Mouse (Mus musculus) forebrain, embryonic 16.5 days (tissue): ENCODE data around the gene Ndufb4. TPM values are rescaled to one million over a fixed set of nuclear protein-coding genes. Genes with fewer than 3 reads are reported as not detected.
A peak's percentile ranks its signal among the peaks of the same experiment; 100 is the strongest.
"Not testable (repeated sequence)": the region's sequence is repeated elsewhere in the genome, so short reads cannot be mapped to it uniquely, and the experiment has no call there.

Source experiments
- ATAC-seq: fragments of 200-750 bp; cut with Nextera tagmentation; 2 replicates; pipeline ENCODE4 v1.8.0; 2017; ENCODE audit warnings: mild to moderate bottlenecking, moderate library complexity
- H3K27ac ChIP-seq: fragments of 300-500 bp; sonication (generic); 2 replicates; pipeline ENCODE4 v1.5.1; 2014; ENCODE audit warnings: low read length, control low read depth
- H3K27me3 ChIP-seq: fragments of 300-500 bp; sonication (generic); replicated peaks from 2 replicates; pipeline ENCODE4 v1.6.1; 2014; ENCODE audit warnings: low read length; ENCODE audit not compliant: control insufficient read depth, insufficient read depth
- H3K36me3 ChIP-seq: fragments of 300-500 bp; sonication (generic); 2 replicates; pipeline ENCODE4 v1.6.1; 2014; ENCODE audit not compliant: control insufficient read depth, insufficient read depth
- H3K4me1 ChIP-seq: fragments of 300-500 bp; sonication (generic); replicated peaks from 2 replicates; pipeline ENCODE4 v1.6.1; 2014; ENCODE audit warnings: low read length; ENCODE audit not compliant: control insufficient read depth, insufficient read depth
- H3K4me2 ChIP-seq: fragments of 300-500 bp; sonication (generic); 2 replicates; pipeline ENCODE4 v1.6.1; 2014; ENCODE audit warnings: mild to moderate bottlenecking, low read length, control low read depth
- H3K4me3 ChIP-seq: fragments of 300-500 bp; sonication (generic); replicated peaks from 2 replicates; pipeline ENCODE4 v1.5.1; 2014; ENCODE audit warnings: mild to moderate bottlenecking, low read length, control low read depth
- H3K9ac ChIP-seq: fragments of 300-500 bp; sonication (generic); replicated peaks from 2 replicates; pipeline ENCODE4 v1.6.1; 2014; ENCODE audit warnings: low read depth, low read length, control low read depth
- H3K9me3 ChIP-seq: fragments of 300-500 bp; sonication (generic); 2 replicates; pipeline ENCODE4 v1.6.1; 2016; ENCODE audit warnings: low read length; ENCODE audit not compliant: control insufficient read depth
- WGBS: fragments of 180-500 bp; shearing (Covaris S2); extraction: QIAGEN DNeasy Blood & Tissue Kit; methylation state at CpG from one replicate; pipeline ENCODE4 v1.1.7; 2014; 5-methylcytosine and 5-hydroxymethylcytosine counted together
- polyA plus RNA-seq: library from polyadenylated mRNA; unstranded; fragments of >200 nt; fragmentation: Nextera tagmentation; extraction: Ambion mirVana; gene quantifications from 2 replicates; pipeline ENCODE4 v1.2.1, GENCODE M21; 2015

The Ndufb4 gene
- polyA plus RNA-seq: 49.6 and 68.2 TPM in 2 replicates

GRCm38 (mm10) chr16:37653731-37654657, at the start of gene Ndufb4:
Gene Ndufb4 (minus strand): TSS chr16:37654453.
- under 1% methylated on average over 50 of the region's 58 CpGs for WGBS
- Histone ChIP-seq H3K27ac (peak within 1 kb of the TSS; percentile 52), H3K4me2 (peak within 1 kb of the TSS; percentile 70), H3K4me1 (peaks cover 16% of the 10 kb centered on the region), H3K9ac (peak within 1 kb of the TSS; percentile 79), H3K27me3 (no peaks in the 10 kb centered on the region), H3K4me3 (peak within 1 kb of the TSS; percentile 69), H3K9me3 (no peaks in the 10 kb centered on the region), H3K36me3 (no peaks in the 10 kb centered on the region)
- peak; percentile 94 for ATAC-seq

GRCm38 (mm10) chr16:37703884-37704283, 49.6 kb upstream of the Ndufb4 start:
- WGBS: 80% methylated on average over 5 of the region's 5 CpGs
- Histone ChIP-seq H3K4me2 (no peak overlapping the region), H3K4me3 (no peak overlapping the region), H3K27ac (peak overlapping the region; percentile 28; the same call in 1 of the 2 replicates), H3K4me1 (peaks cover 3% of the 10 kb centered on the region; the same call in 1 of the 2 replicates), H3K9ac (no peak overlapping the region), H3K27me3 (no peaks in the 10 kb centered on the region), H3K9me3 (no peaks in the 10 kb centered on the region), H3K36me3 (no peaks in the 10 kb centered on the region)
- no peak for ATAC-seq

- ATAC-seq, H3K4me2 ChIP-seq, H3K9ac ChIP-seq, H3K36me3 ChIP-seq, H3K4me3 ChIP-seq, H3K27me3 ChIP-seq, H3K9me3 ChIP-seq, H3K27ac ChIP-seq, H3K4me1 ChIP-seq: not testable (repeated sequence)
These were observed 45.8 kb upstream of the Ndufb4 start for GRCm38 (mm10) chr16:37700071-37700470.

GRCm38 (mm10) chr16:37698767-37699166, 44.5 kb upstream of the Ndufb4 start:
- Histone ChIP-seq H3K9ac (no peak overlapping the region), H3K9me3 (no peaks in the 10 kb centered on the region), H3K27ac (no peak overlapping the region), H3K4me3 (no peak overlapping the region), H3K4me2 (no peak overlapping the region), H3K4me1 (no peaks in the 10 kb centered on the region), H3K36me3 (no peaks in the 10 kb centered on the region), H3K27me3 (no peaks in the 10 kb centered on the region)
- 98% methylated on average over 6 of the region's 6 CpGs for WGBS
- no peak for ATAC-seq

GRCm38 (mm10) chr16:37697271-37697670, 43.0 kb upstream of the Ndufb4 start:
- Histone ChIP-seq H3K9me3 (no peaks in the 10 kb centered on the region), H3K4me1 (no peaks in the 10 kb centered on the region), H3K4me2 (no peak overlapping the region), H3K4me3 (no peak overlapping the region), H3K36me3 (no peaks in the 10 kb centered on the region), H3K27me3 (no peaks in the 10 kb centered on the region), H3K9ac (no peak overlapping the region), H3K27ac (no peak overlapping the region)
- ATAC-seq: no peak
- 91% methylated on average over 5 of the region's 5 CpGs for WGBS

DNA sequence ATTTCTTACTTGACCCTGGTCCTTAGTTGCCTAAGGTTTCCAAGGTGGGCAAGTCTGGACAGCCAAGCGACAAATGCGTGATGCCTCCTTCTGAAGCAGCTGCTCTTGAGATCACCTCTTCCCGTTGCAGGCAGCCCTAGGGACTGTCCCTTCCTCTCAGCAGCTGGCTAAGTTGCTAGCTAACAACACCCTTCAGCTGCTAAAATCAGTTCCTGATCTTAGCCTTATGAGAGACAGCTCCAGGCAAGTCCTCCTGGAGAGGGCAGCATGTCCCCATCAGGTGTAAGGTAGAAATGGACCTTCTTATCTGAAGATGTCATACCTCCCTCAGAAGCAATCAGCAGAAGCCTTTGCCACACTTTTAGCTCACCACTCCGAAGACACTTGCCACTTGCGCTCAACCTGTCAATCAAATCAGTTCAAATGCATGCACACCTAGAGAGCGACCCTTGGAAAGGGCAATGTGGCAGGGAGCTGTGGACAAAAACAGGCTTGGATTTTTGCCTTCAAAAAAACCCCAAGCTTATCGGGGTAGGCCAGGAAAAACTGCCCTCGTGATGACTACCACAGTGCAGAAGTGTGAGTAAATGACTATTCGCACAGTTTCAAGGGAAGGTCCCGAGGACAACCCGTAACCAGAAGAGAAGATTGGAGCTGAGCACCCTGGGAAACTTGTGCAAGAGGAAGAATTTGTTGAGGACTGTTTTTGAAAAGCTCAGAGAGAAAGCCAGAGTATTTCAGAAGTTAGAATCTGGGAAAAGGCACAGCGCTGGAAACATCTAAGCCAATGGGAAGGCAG, 36.9 kb upstream of the Ndufb4 start:
- no peak overlapping the region for H3K27ac ChIP-seq

DNA sequence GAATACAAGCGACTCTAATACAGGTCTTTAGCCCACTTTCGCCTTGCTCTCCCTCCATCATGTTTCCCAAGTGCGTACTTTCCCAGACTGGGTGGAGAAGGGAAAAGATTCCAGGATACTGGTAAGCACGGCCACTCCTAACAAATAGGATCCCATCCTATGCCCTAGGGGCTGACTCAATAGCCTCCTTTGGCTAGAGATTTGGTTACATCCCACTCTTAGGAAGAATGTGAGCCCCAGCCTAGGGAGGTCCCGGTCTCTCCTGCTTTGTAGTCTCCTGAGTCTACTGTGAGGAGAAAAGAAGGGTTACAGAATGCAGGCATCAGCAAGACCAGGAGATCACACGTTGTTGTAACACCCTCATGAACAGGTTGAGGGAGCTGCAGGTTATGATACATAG, 36.2 kb upstream of the Ndufb4 start:
- Histone ChIP-seq H3K9ac (no peak overlapping the region), H3K36me3 (no peaks in the 10 kb centered on the region), H3K4me3 (no peak overlapping the region), H3K27ac (no peak overlapping the region), H3K27me3 (no peaks in the 10 kb centered on the region), H3K9me3 (no peaks in the 10 kb centered on the region), H3K4me1 (peaks cover 6% of the 10 kb centered on the region; the same call in 1 of the 2 replicates), H3K4me2 (no peak overlapping the region)
- 81% methylated on average over 6 of the region's 6 CpGs for WGBS
- ATAC-seq: no peak

More for the DNA sequence above, 36.9 kb upstream of the Ndufb4 start:
- H3K9me3 ChIP-seq: no peaks in the 10 kb centered on the region
- H3K4me2 ChIP-seq: no peak overlapping the region
- H3K27me3 ChIP-seq: no peaks in the 10 kb centered on the region
- H3K36me3 ChIP-seq: no peaks in the 10 kb centered on the region
- 88% methylated on average over 12 of the region's 12 CpGs for WGBS
- ATAC-seq: no peak
- H3K9ac ChIP-seq: no peak overlapping the region
- H3K4me3 ChIP-seq: no peak overlapping the region
- 0 out of 2 replicates have a peak, but pooled peaks cover 3% of the 10 kb centered on the region for H3K4me1 ChIP-seq

GRCm38 (mm10) chr16:37689934-37690333, 35.7 kb upstream of the Ndufb4 start:
- WGBS: 77% methylated on average over 10 of the region's 10 CpGs
- H3K4me1 ChIP-seq: peaks cover 10% of the 10 kb centered on the region; the same call in 1 of the 2 replicates
- H3K9ac ChIP-seq: no peak overlapping the region
- no peak overlapping the region for H3K4me2 ChIP-seq
- ATAC-seq: no peak
- H3K36me3 ChIP-seq: no peaks in the 10 kb centered on the region
- no peak overlapping the region for H3K4me3 ChIP-seq
- H3K9me3 ChIP-seq: no peaks in the 10 kb centered on the region
- no peaks in the 10 kb centered on the region for H3K27me3 ChIP-seq
- no peak overlapping the region for H3K27ac ChIP-seq

GRCm38 (mm10) chr16:37689251-37689926, 35.1 kb upstream of the Ndufb4 start:
- Histone ChIP-seq H3K27me3 (no peaks in the 10 kb centered on the region), H3K36me3 (no peaks in the 10 kb centered on the region), H3K4me2 (no peak overlapping the region), H3K9me3 (no peaks in the 10 kb centered on the region), H3K9ac (no peak overlapping the region), H3K27ac (no peak overlapping the region), H3K4me3 (no peak overlapping the region), H3K4me1 (peaks cover 12% of the 10 kb centered on the region)
- 77% methylated on average over 8 of the region's 8 CpGs for WGBS
- no peak for ATAC-seq
